11 mouse cellular contexts compared by ENCODE assay signal in genomic region chr10:95551752-95552151, GRCm38 (mm10). TPM values are rescaled to one million over a fixed set of nuclear protein-coding genes. Genes with fewer than 3 reads are reported as not detected.
DNase-seq lines count a peak whose midpoint lies in the region; ATAC-seq and TF ChIP-seq lines count a peak whose summit lies in the region.
"Had no signal": no experiment of that assay in that cellular context is flagged by ENCODE, and none has a peak within 500 bp of the region (broad histone marks: within the 10 kb centered on the region; RNA-seq: fewer than 3 reads in every experiment).

No protein-coding gene starts in this region.

- H3K4me3 ChIP-seq in heart, adult 2 months: no peak overlapping the region
- no peak overlapping the region for H3K4me3 ChIP-seq in midbrain, embryonic 15.5 days
- H3K4me3 ChIP-seq in midbrain, embryonic 11.5 days (ENCODE audit: low read depth, low read length): no peak overlapping the region
- H3K4me3 ChIP-seq: limb, embryonic 15.5 days had no signal

- H3K36me3 ChIP-seq in heart, adult 2 months (ENCODE audit: control insufficient read depth, insufficient read depth, low read length): peaks cover 27% of the 10 kb centered on the region
- no peaks in the 10 kb centered on the region for H3K36me3 ChIP-seq in midbrain, embryonic 15.5 days (replicated peaks)
- H3K36me3 ChIP-seq in midbrain, embryonic 11.5 days (ENCODE audit: control insufficient read depth, insufficient read depth, low read length): no peaks in the 10 kb centered on the region

- H3K79me2 ChIP-seq in heart, adult 2 months (replicated peaks; ENCODE audit: control insufficient read depth, insufficient read depth, low read length): 0 out of 2 replicates have a peak, but pooled peaks cover 2% of the 10 kb centered on the region

- no peak overlapping the region for H3K9ac ChIP-seq in heart, adult 2 months (ENCODE audit: low read depth, low read length)
- H3K9ac ChIP-seq in midbrain, embryonic 15.5 days: no peak overlapping the region
- H3K9ac ChIP-seq in midbrain, embryonic 11.5 days (ENCODE audit: low read length): no peak overlapping the region
- H3K9ac ChIP-seq: limb, embryonic 15.5 days had no signal

- no peak overlapping the region for H3K27ac ChIP-seq in heart, adult 2 months
- H3K27ac ChIP-seq in midbrain, embryonic 15.5 days: 0 out of 2 replicates have a peak overlapping the region, but pooled peaks have one; percentile 15
- H3K27ac ChIP-seq in midbrain, embryonic 11.5 days (ENCODE audit: low read depth, low read length): no peak overlapping the region
- H3K27ac ChIP-seq: limb, embryonic 15.5 days had no signal

- H3K9me3 ChIP-seq in midbrain, embryonic 15.5 days: no peaks in the 10 kb centered on the region
- no peaks in the 10 kb centered on the region for H3K9me3 ChIP-seq in midbrain, embryonic 11.5 days (ENCODE audit: control insufficient read depth, low read length)
- H3K9me3 ChIP-seq: limb, embryonic 15.5 days had no signal

- DNase-seq in heart, adult 2 months: peak in 1 of 2 experiments; percentile 14
- no peak for DNase-seq in heart, postnatal 14 days
- no peak for DNase-seq in midbrain, embryonic 11.5 days (ENCODE audit: low spot score, missing footprints)
- peak; percentile 63 for DNase-seq in R1 (ENCODE audit: low read depth, low spot score)
- peak; percentile 66 for DNase-seq in retina, embryonic 14.5 days (ENCODE audit: low spot score)
- no peak for DNase-seq in urinary bladder, postnatal 10 days (ENCODE audit: low spot score)
- DNase-seq in adrenal gland, adult 8-10 months: no peak
- DNase-seq: kidney, postnatal 4 days; thymus, adult 18-20 months had no signal

- TF ChIP-seq POLR2A in heart, adult 2 months (IDR thresholded peaks at IDR 0.05; ENCODE audit: insufficient read depth, low read depth, low read length): no peak

- no peak overlapping the region for H3K4me2 ChIP-seq in midbrain, embryonic 15.5 days
- H3K4me2 ChIP-seq in midbrain, embryonic 11.5 days: no peak overlapping the region
- H3K4me2 ChIP-seq: limb, embryonic 15.5 days had no signal

- peak; percentile 69 for TF ChIP-seq CTCF in heart, adult 2 months (IDR thresholded peaks at IDR 0.05)

- no peak for TF ChIP-seq EP300 in heart, adult 2 months (IDR thresholded peaks at IDR 0.05; ENCODE audit: insufficient read depth, low read depth, low read length)

- no peaks in the 10 kb centered on the region for H3K27me3 ChIP-seq in heart, adult 2 months (ENCODE audit: control insufficient read depth, insufficient read depth, low read length)
- H3K27me3 ChIP-seq in midbrain, embryonic 15.5 days (replicated peaks): no peaks in the 10 kb centered on the region
- no peaks in the 10 kb centered on the region for H3K27me3 ChIP-seq in midbrain, embryonic 11.5 days (ENCODE audit: control insufficient read depth, insufficient read depth, low read length)
- H3K27me3 ChIP-seq: limb, embryonic 15.5 days had no signal

- intact Hi-C loops in heart, adult 2 months (cut with DNase I): loop anchor here (1.0 to 2.0 kb wide), 3 partner anchors 305 to 481 kb away; no protein-coding TSS in a partner anchor
- intact Hi-C loops in heart, postnatal 14 days (cut with DNase I): loop anchor here (1.0 to 5.0 kb wide), 2 partner anchors 307 to 481 kb away; no protein-coding TSS in a partner anchor

- peaks cover 16% of the 10 kb centered on the region for H3K4me1 ChIP-seq in heart, adult 2 months (ENCODE audit: control insufficient read depth, insufficient read depth, low read length)
- H3K4me1 ChIP-seq in midbrain, embryonic 15.5 days: peaks cover 11% of the 10 kb centered on the region
- H3K4me1 ChIP-seq in midbrain, embryonic 11.5 days (ENCODE audit: control insufficient read depth, insufficient read depth, low read length): no peaks in the 10 kb centered on the region

- peak; percentile 40; the same call in 1 of the 2 replicates for ATAC-seq in midbrain, embryonic 15.5 days (replicated peaks)
- ATAC-seq in midbrain, embryonic 11.5 days (ENCODE audit: low FRiP score): no peak

RNA-seq across cellular contexts. Expression of gene Nudt4, which starts 12.2 kb away (rescaled TPM):
- total RNA-seq in heart, adult 2 months (2021): 100 to 1,000 TPM; 328 to 349 TPM
- polyA plus RNA-seq in heart, adult 2 months (2012; rRNA removed): 48.8 and 109 TPM in 2 replicates
- 100 to 1,000 TPM; 270 to 280 TPM for total RNA-seq in heart, postnatal 14 days (2021)
- 59.6 and 61.7 TPM in 2 replicates for polyA plus RNA-seq in midbrain, embryonic 15.5 days (2015; fragmentation: Nextera tagmentation; extraction: Ambion mirVana)
- polyA plus RNA-seq in midbrain, embryonic 11.5 days (2014; fragmentation: Nextera tagmentation; extraction: Ambion mirVana): 141 and 148 TPM in 2 replicates
- 100 to 1,000 TPM in 3 of 4 experiments, 10 to 100 TPM in 1; 94.5 to 230 (median 162) TPM for total RNA-seq in adrenal gland, adult 8-10 months (2022)

RNA-seq across cellular contexts. Expression of gene Ube2n, which starts 36.8 kb away (rescaled TPM):
- 10 to 100 TPM; 89.5 to 89.7 TPM for total RNA-seq in heart, adult 2 months (2021)
- 48.8 and 98.2 TPM in 2 replicates for polyA plus RNA-seq in heart, adult 2 months (2012; rRNA removed)
- 100 to 1,000 TPM in 1 of 2 experiments, 10 to 100 TPM in 1; 96.8 to 101 TPM for total RNA-seq in heart, postnatal 14 days (2021)
- 348 and 352 TPM in 2 replicates for polyA plus RNA-seq in midbrain, embryonic 15.5 days (2015; fragmentation: Nextera tagmentation; extraction: Ambion mirVana)
- 518 and 522 TPM in 2 replicates for polyA plus RNA-seq in midbrain, embryonic 11.5 days (2014; fragmentation: Nextera tagmentation; extraction: Ambion mirVana)
- total RNA-seq in adrenal gland, adult 8-10 months (2022): 100 to 1,000 TPM; 129 to 155 (median 138) TPM

RNA-seq across cellular contexts. Expression of gene Mrpl42, which starts 50.0 kb away (rescaled TPM):
- total RNA-seq in heart, adult 2 months (2021): 100 to 1,000 TPM; 426 to 448 TPM
- 684 and 1,165 TPM in 2 replicates for polyA plus RNA-seq in heart, adult 2 months (2012; rRNA removed)
- 100 to 1,000 TPM; 369 to 371 TPM for total RNA-seq in heart, postnatal 14 days (2021)
- 223 and 226 TPM in 2 replicates for polyA plus RNA-seq in midbrain, embryonic 15.5 days (2015; fragmentation: Nextera tagmentation; extraction: Ambion mirVana)
- polyA plus RNA-seq in midbrain, embryonic 11.5 days (2014; fragmentation: Nextera tagmentation; extraction: Ambion mirVana): 316 and 343 TPM in 2 replicates
- 10 to 100 TPM; 80.4 to 93.6 (median 88.5) TPM for total RNA-seq in adrenal gland, adult 8-10 months (2022)

Comparison
In these comparisons a context has a peak if more than half of its experiments do, and no peak if none do; other contexts are left out.
1. DNase-seq: peak in R1 (single experiment) and retina, embryonic 14.5 days (single experiment); none in heart, postnatal 14 days (0 of 2), midbrain, embryonic 11.5 days (single experiment), urinary bladder, postnatal 10 days (single experiment) and adrenal gland, adult 8-10 months (single experiment).